Mouse (Mus musculus) layer of hippocampus, adult 11-12 months (tissue): Measurements from ENCODE around the gene Mbtps1.

Experiments used
- DNase-seq: peaks from one replicate; pipeline ENCODE4 v3.0.0; 2022; ENCODE audit warnings: low spot score

The Mbtps1 gene

DNA sequence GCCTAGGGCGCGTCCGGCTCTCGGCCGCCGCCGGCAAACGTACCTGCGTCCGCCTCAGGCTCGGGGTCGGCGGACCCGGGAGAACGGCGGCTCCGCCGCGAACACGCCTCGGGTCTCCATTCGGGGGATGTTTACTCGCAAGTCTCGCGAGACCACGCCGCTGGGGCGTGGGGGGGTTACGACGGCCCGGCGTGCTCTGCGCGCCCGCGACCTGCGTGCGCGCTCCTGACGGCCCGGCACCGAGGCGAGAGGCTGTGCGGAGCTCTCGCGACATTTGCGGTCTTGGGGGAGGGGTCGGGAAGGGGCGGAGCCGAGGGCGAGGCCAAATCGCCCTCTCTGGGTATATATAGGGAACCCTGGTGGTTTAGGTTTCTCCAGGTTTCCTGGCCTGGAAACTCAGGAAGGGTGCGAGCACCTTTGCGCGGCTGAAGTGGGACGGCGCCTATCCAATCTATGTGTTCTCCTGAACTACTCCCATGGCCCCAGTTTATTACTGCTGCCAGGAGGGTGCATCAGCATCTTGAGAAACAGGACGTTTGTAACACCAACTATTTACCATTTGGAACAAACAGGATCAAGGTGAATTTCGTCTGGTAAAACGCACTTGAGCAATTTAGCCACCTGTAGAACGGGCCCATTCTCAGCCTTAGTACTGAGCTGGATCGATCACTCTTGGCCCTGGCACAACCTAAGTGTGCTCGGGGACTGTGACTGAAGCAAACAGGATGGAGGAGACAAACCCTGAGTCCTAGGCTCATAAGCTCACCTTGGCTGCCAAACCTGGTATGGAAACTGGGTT is at the start of gene Mbtps1:
Mbtps1 (minus strand) TSS at position 133 of the 799 bp plus-strand sequence.
- peak; percentile 97 for DNase-seq

DNA sequence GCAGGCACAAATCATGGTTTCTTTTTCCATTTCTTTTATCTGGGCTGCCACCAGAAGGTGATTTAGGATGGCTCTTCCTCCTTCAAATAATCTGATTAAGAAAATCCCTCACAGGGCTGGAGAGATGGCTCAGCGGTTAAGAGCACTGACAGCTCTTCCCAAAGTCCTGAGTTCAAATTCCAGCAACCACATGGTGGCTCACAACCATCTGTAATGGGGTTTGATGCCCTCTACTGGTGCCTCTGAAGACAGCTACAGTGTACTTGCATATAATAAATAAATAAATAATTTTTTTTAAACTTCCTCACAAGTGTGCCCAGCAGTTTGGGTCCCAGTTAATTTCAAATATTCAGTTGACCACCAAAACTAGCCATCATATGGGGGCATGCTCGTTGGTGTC is 47.7 kb upstream of the Mbtps1 start:
- DNase-seq, result no peak

DNA sequence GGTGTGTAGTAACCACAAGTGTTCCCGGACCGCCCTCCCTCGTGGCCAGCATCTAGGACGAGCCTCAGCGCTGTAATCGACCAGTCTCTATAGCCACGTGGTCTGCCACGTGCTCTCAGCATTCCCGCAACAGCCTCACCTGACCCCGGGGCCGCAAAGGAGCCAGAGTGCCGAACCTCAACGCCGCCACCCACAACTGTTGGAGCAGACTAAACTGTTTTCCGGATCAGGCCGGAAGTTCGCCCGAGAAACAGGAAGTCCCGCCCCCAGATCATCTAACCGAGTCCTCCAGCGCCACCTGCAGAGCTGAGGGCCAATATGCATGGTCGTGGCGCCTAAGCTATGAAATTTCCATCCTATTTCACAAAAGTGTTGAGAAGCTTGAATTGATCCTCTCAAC is 46.5 kb upstream of the Mbtps1 start, which contains the start of gene Taf1c:
Taf1c (minus strand) TSS at position 227 of the 400 bp plus-strand sequence.
- DNase-seq, result peak; percentile 93

DNA sequence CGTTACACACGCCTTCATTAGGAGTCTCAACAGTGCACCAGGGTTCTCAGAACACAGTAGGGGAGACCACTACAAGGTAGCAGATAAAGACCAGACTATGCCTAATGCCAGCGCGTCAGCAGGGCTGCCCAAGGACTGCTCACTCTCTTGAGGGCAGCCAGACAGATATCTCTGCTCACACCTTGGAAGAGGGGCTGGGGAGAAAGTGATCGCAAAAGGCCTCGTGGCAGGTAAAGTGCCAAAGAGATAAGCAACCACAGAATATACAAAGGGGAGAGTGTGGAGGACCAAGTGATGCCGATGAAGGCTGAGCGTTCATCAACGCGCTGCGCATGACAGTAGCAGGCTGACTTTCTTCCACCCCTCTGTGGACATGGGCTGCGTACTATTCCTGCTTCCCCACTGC is 45.9 kb upstream of the Mbtps1 start:
- no peak for DNase-seq

DNA sequence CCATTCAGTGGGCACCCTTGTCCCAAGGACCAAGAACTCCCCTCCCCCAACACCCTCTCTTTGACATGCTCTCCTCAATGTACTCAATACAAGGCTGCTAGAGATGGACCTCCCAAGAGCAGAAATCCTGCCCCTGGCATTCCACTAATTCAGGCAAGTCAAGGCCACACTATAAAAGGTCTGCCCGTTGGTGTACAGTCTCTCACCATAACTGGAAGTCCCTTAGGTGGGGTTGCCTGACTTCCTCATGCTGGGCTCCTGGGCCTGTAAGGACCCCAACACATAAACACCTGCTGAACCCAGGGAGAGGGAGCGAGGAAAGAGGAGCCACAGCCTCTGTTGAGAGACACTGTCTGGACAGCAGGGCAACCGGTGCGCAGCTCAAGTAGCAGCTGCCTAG is 45.2 kb upstream of the Mbtps1 start:
- no peak for DNase-seq

DNA sequence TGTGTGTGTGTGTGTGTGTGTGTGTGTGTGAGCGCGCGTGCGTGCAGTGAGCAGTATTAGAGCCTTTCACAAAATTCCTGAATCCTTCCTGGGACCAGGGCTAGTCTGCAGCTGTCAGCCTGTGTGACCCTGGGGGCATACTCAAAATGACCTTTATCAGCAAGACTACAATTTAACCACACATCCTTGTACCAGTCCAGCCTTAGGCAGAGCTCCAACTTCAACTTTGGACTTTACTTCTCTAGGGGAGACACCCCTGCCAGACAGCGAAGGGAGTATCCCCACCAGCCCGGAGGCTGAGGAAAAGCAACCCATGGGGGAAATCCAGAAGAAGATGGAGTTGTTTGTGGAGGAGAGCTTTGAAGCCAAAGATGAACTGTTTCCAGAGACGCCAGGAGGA is 32.9 kb upstream of the Mbtps1 start:
- no peak for DNase-seq

DNA sequence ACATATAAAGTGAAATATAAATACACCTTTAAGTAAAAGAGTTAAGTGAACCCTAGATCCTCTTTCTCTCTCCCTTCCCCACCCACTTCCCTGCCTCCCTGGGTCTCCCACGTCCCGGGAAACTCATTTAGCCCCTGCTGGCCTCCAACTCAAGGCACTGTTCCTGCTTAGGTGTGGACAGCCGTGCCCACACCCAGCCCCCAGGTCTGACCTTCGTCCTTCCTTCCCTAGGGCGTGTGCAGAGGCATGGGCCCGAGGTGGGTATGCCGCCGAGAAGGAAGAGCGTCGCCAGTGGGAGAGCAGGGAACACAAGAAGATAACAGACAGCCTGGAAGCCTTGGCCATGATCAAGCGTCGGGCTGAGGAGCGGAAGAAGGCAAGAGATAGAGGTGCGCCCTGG is 31.8 kb upstream of the Mbtps1 start:
- no peak for DNase-seq

DNA sequence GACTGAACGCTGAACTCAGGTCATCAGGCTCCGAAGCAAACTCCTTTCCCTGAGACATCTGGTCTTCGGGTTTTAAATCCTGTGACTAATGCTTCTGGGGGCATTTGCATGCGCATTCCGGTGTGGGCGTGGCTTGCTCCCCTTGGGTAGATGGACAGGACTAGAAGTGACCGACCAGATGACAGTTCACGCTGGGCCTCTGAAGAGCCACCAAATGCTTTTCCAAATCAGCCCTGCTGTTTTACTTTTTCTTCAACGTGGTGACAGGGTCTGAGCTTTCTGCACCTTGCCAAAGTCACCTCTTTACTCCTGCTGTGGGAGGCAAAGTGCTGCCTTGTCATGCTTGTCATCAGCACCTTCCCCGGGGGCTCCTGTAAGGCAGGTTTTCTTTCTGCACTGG is 30.3 kb upstream of the Mbtps1 start:
- no peak for DNase-seq

DNA sequence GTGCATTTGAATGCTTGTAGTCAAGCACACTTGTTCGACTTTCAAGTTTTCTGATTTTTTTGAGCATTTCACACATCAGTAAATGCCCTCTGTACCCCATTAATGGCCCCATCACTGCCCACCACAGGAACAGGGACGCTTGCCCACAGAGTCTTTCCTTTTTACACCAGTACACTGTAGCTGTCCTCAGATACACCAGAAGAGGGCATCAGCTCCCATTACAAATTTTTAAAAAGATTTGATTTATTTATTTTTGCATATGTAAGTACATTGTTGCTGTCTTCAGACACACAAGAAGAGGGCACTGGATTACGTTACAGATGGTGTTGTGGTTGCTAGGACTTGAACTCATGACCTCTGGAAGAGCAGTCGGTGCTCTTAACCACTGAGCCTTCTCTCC is 29.8 kb upstream of the Mbtps1 start:
- DNase-seq, result no peak

DNA sequence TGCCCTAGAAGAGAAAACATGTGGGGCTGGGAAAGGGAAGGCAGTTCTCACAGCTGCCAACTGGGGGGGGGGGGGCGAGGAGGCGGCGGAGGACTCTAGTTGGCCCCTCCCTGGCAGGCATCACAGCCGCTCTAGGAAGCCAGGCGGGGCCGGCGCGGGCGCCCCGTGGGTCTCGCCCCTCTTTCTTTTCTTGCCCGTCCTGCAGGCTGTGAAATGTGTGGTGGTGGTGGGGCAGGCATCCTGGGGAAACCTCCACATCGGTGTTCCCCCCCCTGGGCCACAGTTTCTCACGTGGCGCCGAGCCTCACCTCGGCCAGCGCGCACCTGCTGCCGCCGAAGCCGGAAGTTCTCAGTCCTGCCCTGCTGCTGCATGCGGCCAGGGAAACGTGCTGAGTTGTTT is 27.4 kb upstream of the Mbtps1 start:
- no peak for DNase-seq

DNA sequence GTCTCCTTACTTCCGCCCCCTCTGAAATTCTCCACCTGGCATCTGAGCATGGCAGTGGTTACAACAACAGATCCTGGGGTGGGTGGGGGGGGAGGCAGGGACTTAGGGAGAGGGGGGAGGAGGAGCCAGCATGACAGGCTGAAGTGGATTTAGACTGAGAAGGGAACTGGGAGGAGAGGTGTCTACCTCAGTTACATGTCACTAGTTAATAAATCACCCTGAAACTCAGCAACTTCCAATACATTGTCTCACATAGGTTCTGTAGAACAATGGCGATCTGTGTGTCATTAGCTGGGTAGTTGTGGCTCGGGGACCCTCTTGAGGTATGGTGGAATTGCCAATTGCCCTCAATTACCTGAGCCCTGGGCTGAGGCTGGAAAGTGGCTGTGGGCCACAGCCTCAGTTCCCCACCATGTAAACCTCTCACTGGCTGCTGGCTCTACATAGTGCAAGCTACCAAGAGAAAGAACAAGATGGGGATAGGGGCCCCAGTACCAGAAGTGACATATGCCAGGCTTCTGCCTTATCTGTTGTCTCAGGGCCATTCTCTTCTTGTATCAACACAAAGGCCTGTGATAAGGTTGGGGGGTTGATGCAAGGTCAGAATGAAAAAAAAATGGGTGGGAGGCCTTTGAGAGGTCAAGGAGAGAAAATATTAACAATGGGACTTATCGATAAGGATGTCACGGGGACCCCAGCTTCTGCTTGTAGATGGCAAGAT is 22.1 kb upstream of the Mbtps1 start:
- DNase-seq, result no peak

DNA sequence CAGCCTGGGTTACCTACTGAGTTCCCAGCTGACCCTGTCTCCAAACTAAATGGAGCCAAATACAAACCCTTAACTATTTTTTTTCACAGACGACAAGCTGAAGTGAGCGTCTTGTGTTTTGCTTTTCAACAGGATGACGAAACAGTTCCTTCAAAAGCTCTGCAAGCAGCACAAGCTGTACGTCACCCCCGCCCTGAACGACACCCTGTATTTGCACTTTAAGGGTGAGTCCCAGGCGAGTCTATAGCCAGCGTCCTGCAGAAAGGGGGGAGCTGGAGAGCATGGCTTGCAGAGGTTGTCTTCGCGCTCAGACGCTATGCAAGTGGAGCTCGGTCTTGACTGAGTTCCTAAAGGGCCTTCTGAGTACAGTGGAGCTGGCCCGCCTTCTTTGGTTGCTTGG is 20.6 kb upstream of the Mbtps1 start:
- DNase-seq, result no peak

DNA sequence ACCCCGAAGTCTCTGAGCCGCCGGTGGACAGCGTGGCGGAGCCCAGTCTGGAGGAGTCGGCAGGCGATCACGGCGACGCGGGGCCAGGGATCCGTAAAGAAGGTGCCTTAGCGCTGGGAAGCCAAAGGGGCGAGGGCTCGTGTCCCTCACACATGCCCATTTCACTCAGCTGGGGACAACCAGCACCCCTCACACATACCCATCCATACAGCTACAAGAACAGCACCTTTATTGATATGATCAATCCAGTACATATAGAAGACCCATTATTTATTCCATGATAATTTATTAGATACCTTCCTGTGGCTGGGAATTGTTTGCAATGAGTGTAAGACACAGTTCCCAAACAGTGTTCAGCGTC is 16.8 kb upstream of the Mbtps1 start:
- no peak for DNase-seq

DNA sequence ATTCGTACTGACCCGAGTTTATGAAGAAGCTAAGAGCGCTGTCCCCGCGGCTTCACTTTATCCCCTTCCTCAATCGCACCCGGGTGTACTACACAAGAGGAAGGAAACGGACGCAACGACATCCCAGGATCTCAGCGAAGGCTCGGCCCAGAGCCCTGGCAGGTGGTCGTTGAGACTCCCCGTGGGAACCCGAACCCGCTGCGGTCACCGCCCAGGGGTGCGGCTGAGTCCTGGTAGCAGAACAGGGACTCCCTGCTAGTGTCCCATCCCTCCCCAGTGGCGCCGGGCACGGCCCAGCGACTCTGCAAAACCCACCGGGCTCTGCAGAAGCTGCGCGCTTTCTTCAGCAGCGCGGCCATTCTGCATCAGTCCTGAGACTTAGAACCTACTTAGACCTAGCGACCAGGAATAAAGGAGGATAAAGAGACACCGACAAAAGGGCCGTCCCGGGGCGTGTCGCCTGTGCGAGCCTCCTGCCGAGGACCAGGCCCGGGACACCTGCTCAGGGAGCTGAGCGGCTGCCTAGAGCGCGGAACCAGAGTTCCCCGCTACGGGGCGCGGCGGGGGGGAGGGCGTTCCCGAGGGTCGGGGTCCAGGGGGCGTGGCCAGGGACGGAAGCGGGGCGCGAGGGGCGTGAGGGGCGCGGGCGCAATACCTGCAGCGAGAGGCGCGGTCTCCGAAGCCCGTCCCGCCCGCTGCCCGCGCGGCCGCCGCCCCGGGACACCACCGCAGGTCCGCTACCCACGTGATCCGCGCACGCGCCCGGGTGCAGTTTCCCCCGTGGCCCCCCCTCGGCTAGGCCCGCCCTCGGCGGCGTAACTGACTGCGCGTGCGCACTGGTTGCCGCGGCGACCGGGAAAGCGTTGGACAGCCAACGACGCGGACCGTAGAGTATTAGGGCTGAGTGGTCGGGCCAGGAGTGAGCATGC is 16.2 kb upstream of the Mbtps1 start, which contains the start of the genes Hsdl1 and Dnaaf1:
Hsdl1 (minus strand) TSS at position 747 of the 929 bp plus-strand sequence.
Dnaaf1 (plus strand) TSS at position 799 of the 929 bp plus-strand sequence.
- peak; percentile 94 for DNase-seq

DNA sequence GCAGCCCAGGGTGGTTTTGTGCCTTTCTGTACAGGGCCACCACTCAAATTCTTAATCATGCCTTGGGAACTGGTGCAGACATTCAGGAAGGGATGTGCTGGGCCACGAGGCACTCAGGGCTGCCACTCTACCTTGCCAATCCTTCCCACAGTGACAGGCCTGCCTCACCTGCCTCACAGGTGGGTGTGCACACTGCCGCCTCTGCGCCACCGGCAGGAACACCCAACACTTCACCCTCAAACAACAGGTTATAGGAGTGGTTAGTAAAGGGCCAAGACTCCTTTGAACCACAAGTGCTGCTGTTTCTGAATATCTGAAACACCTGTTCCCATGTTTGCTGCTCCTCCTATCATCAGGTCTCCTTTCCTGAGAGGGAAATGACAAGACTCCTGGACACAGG is 13.9 kb upstream of the Mbtps1 start:
- no peak for DNase-seq

DNA sequence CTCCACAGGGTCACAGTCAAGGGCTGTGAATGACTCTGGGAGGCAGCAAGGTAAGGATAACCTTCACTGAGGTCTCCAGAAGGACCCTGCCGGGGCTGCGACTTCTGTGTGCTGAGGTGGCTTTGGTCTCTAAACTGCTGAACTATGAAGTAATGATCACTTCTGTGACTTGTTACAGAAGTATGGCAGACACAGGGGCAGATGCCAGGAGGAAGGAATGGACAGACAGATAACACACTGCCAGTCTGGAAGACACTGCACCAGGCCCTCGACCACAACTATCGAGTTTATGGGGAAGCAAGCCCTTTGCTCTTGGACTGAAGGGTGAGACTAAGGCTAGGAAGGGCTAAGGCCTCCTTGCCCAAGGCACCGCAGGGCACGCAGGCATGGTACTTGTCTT is 12.6 kb upstream of the Mbtps1 start:
- no peak for DNase-seq

DNA sequence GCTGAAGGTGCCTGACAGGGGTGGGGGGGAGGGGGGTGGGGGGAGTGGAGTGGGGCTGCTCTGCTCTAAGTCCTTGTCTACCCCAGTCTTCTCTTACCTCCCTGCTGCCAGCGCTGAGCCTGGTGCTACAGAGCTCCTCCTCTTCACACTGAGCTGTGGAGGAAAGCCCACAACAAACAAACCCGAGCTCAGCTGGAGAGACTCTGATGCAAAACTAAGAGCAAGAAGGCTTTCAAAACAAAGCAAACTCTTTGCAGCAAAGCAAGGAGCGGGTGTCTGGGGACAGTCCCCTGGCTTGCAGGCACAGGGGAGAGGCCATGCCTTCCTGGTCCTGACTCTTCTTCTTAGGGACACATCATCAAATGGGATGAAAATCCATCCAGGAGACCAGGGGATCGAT is 11.3 kb upstream of the Mbtps1 start:
- no peak for DNase-seq

DNA sequence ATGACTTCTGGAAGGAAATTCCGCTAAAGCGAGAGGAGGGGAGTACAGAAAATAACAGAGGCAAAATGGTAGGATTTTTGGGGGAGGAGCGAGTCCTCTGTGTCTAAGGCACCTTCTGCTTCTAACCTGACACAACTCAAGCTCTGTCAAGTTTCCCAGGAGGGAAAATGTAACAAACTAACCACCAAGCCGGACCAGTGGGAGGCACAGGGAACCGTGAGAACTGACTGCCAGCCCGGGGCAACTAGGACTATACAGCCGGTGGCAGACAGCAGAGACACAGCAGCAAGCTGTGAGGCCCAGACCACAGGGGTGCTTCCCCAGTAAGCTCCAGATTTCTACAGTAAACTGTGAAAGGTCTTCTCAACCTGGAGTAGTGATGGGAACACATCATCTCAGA is 10.4 kb upstream of the Mbtps1 start:
- no peak for DNase-seq

DNA sequence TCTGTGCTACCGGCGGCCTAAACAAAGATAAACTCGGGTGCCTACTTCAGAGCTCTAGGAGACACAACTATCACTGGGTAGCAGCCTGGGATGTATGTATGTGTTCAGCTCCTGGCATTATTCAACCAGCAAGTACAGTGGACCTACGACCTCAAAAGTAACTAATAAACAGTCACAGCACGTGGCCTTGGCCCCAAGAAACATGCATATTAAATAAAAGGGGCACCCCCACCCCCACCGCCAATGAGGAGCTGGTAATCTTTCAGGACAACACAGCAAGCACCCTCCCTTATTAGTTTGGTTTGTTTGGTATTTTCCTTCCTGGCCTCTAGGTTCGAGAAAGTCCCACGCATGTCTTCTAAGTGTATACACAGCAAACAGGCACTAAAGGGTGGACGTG is 9.7 kb upstream of the Mbtps1 start:
- no peak for DNase-seq

DNA sequence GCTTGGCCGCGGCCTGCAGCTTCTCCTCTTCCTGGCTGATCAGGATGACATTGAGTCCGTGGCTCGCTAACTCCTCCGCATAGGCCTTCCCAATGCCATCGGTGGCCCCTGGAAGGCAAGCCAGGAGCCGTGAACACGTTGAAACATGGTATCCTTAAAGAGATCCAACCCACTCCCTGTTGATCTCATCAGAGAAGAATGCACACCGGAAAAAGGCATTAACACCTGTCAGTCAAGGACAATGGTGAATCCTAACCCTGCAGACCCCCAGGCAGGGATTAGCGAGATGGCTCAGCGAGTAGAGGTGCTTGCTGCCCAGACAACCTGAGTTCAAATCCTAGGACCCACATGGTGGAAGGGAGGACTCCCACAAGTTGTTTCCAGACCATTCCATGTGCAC is 7.8 kb upstream of the Mbtps1 start:
- no peak for DNase-seq

DNA sequence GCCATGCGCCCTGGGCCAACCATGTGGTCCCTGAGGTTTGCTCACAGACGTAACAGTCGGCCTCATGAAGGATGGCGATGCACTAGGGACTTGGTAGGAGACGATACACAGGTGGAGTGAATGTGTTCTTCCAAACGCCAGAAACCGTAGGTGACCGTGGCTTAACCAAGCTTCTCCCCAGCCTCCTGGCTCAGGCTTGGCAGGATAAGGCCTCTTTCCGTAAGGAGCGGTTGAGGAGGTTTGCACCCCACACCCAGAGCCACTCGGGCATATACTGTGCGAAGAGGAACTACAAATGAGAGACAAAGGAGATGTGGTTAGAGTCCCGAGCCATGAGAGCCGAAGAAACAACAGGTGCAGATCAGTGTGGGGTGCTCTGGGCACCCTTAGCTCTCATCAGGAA is 5.3 kb upstream of the Mbtps1 start:
- DNase-seq, result no peak

DNA sequence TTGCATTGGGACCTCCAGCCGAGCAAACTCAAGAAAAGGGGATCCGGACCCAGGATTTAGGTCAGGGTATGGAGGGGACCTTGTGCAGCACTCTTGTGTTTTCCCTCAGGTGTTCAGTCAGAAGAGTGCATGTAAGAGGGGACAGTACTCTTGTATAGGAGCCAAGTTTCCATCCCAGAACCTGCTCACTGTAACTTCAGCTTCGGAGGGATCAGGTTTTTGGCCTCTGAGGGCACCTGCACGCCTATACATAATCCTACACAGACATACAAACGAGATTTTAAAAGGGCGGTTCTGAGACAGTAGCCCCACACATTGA is 826 bp upstream of the Mbtps1 start:
- DNase-seq, result no peak
